Mouse (Mus musculus) heart, embryonic 10.5 days (tissue): ENCODE measurements at regions not wholly inside any gene's neighbourhood (a gene's known extent, or its start where the extent isn't known, plus 50 kb on each side); places are given as distances from the start of the nearest gene placed in this dataset.
"Not testable (repeated sequence)": the region's sequence is repeated elsewhere in the genome, so short reads cannot be mapped to it uniquely, and the experiment has no call there.

Source experiments
- DNase-seq: peaks from one replicate; pipeline ENCODE4 v3.0.0-alpha.2; 2017; ENCODE audit warnings: low spot score
- H3K27ac ChIP-seq: fragments of 300-500 bp; sonication (generic); 2 replicates; pipeline ENCODE4 v1.5.1; 2016; ENCODE audit warnings: mild to moderate bottlenecking
- H3K27me3 ChIP-seq: fragments of 300-500 bp; sonication (generic); 2 replicates; pipeline ENCODE4 v1.6.1; 2016; ENCODE audit warnings: mild to moderate bottlenecking; ENCODE audit not compliant: poor library complexity, insufficient read depth, severe bottlenecking
- H3K36me3 ChIP-seq: fragments of 300-500 bp; sonication (generic); 2 replicates; pipeline ENCODE4 v1.6.1; 2016; ENCODE audit warnings: mild to moderate bottlenecking, moderate library complexity
- H3K4me1 ChIP-seq: fragments of 300-500 bp; sonication (generic); 2 replicates; pipeline ENCODE4 v1.6.1; 2016; ENCODE audit warnings: mild to moderate bottlenecking
- H3K4me3 ChIP-seq: fragments of 300-500 bp; sonication (generic); 2 replicates; pipeline ENCODE4 v1.5.1; 2016; ENCODE audit warnings: mild to moderate bottlenecking, moderate library complexity
- H3K9me3 ChIP-seq: fragments of 300-500 bp; sonication (generic); 2 replicates; pipeline ENCODE4 v1.6.1; 2016; ENCODE audit warnings: mild to moderate bottlenecking, moderate library complexity
- WGBS: fragments of 180-500 bp; shearing (Covaris S2); methylation state at CpG from one replicate; pipeline ENCODE4 v1.1.7; 2016; 5-methylcytosine and 5-hydroxymethylcytosine counted together

- Histone ChIP-seq H3K4me1 (no peaks in the 10 kb centered on the region), H3K27me3 (no peaks in the 10 kb centered on the region), H3K27ac (no peak overlapping the region), H3K36me3 (no peaks in the 10 kb centered on the region), H3K4me3 (no peak overlapping the region), H3K9me3 (no peaks in the 10 kb centered on the region)
- no peak for DNase-seq
- WGBS: 79% methylated on average over 3 of the region's 3 CpGs
These were observed 140.4 kb downstream of the Rdh14 start for GRCm38 (mm10) chr12:10530996-10531395.

- no peaks in the 10 kb centered on the region for H3K9me3 ChIP-seq
- DNase-seq: no peak
- H3K4me1 ChIP-seq: no peaks in the 10 kb centered on the region
- WGBS: 90% methylated on average over 6 of the region's 6 CpGs
- H3K27ac ChIP-seq: no peak overlapping the region
- no peaks in the 10 kb centered on the region for H3K36me3 ChIP-seq
- no peak overlapping the region for H3K4me3 ChIP-seq
- no peaks in the 10 kb centered on the region for H3K27me3 ChIP-seq
These were observed 143.4 kb downstream of the Rdh14 start for GRCm38 (mm10) chr12:10533971-10534370.

GRCm38 (mm10) chr12:10536239-10536638 lies 145.7 kb downstream of the Rdh14 start:
- DNase-seq: no peak
- no peaks in the 10 kb centered on the region for H3K9me3 ChIP-seq
- H3K4me1 ChIP-seq: no peaks in the 10 kb centered on the region
- no peak overlapping the region for H3K27ac ChIP-seq
- H3K36me3 ChIP-seq: no peaks in the 10 kb centered on the region
- H3K4me3 ChIP-seq: no peak overlapping the region
- WGBS: 75% methylated on average over 12 of the region's 12 CpGs
- H3K27me3 ChIP-seq: no peaks in the 10 kb centered on the region

- 4% methylated on average over 4 of the region's 4 CpGs for WGBS
- no peaks in the 10 kb centered on the region for H3K36me3 ChIP-seq
- no peaks in the 10 kb centered on the region for H3K27me3 ChIP-seq
- no peak overlapping the region for H3K4me3 ChIP-seq
- H3K9me3 ChIP-seq: no peaks in the 10 kb centered on the region
- DNase-seq: no peak
- no peaks in the 10 kb centered on the region for H3K4me1 ChIP-seq
- H3K27ac ChIP-seq: no peak overlapping the region
These were observed 146.5 kb downstream of the Rdh14 start for GRCm38 (mm10) chr12:10537069-10537468.

- WGBS: 29% methylated on average over 1 of the region's 1 CpGs
- no peak for DNase-seq
These were observed 159.1 kb downstream of the Rdh14 start for GRCm38 (mm10) chr12:10549481-10550201.

GRCm38 (mm10) chr12:10554701-10555100 lies 164.1 kb downstream of the Rdh14 start:
- H3K36me3 ChIP-seq, DNase-seq, H3K27ac ChIP-seq, H3K9me3 ChIP-seq, H3K4me1 ChIP-seq, H3K4me3 ChIP-seq, H3K27me3 ChIP-seq: not testable (repeated sequence)
- 90% methylated on average over 1 of the region's 1 CpGs for WGBS

More at GRCm38 (mm10) chr12:10549481-10550201, 159.1 kb downstream of the Rdh14 start:
- Histone ChIP-seq H3K4me3 (no peak overlapping the region), H3K27me3 (no peaks in the 10 kb centered on the region), H3K27ac (no peak overlapping the region), H3K36me3 (no peaks in the 10 kb centered on the region), H3K9me3 (no peaks in the 10 kb centered on the region; the same call in 1 of the 2 replicates), H3K4me1 (no peaks in the 10 kb centered on the region)

- Histone ChIP-seq H3K4me3 (no peak overlapping the region), H3K27ac (no peak overlapping the region), H3K4me1 (no peaks in the 10 kb centered on the region), H3K27me3 (no peaks in the 10 kb centered on the region), H3K9me3 (no peaks in the 10 kb centered on the region), H3K36me3 (no peaks in the 10 kb centered on the region)
- no peak for DNase-seq
- WGBS: 59% methylated on average over 1 of the region's 1 CpGs
These were observed 172.4 kb downstream of the Rdh14 start for GRCm38 (mm10) chr12:10562966-10563365.

- H3K27me3 ChIP-seq: no peaks in the 10 kb centered on the region
- H3K4me1 ChIP-seq: no peaks in the 10 kb centered on the region
- H3K36me3 ChIP-seq: no peaks in the 10 kb centered on the region
- H3K4me3 ChIP-seq: no peak overlapping the region
- DNase-seq: no peak
- 83% methylated on average over 2 of the region's 2 CpGs for WGBS
- no peak overlapping the region for H3K27ac ChIP-seq
- H3K9me3 ChIP-seq: no peaks in the 10 kb centered on the region
These were observed 177.3 kb downstream of the Rdh14 start for GRCm38 (mm10) chr12:10567881-10568280.

GRCm38 (mm10) chr12:10571643-10572377 lies 181.2 kb downstream of the Rdh14 start:
- Histone ChIP-seq H3K36me3 (no peaks in the 10 kb centered on the region), H3K9me3 (no peaks in the 10 kb centered on the region), H3K4me3 (no peak overlapping the region), H3K27ac (no peak overlapping the region), H3K27me3 (no peaks in the 10 kb centered on the region), H3K4me1 (no peaks in the 10 kb centered on the region)
- WGBS: 58% methylated on average over 11 of the region's 11 CpGs
- DNase-seq: no peak

GRCm38 (mm10) chr12:10572378-10572650 lies 181.7 kb downstream of the Rdh14 start:
- WGBS: 62% methylated on average over 5 of the region's 5 CpGs
- Histone ChIP-seq H3K27me3 (no peaks in the 10 kb centered on the region), H3K9me3 (no peaks in the 10 kb centered on the region), H3K27ac (no peak overlapping the region), H3K4me3 (no peak overlapping the region), H3K4me1 (no peaks in the 10 kb centered on the region), H3K36me3 (no peaks in the 10 kb centered on the region)
- no peak for DNase-seq

- no peaks in the 10 kb centered on the region for H3K27me3 ChIP-seq
- no peak for DNase-seq
- no peaks in the 10 kb centered on the region for H3K9me3 ChIP-seq
- H3K4me3 ChIP-seq: no peak overlapping the region
- no peak overlapping the region for H3K27ac ChIP-seq
- H3K36me3 ChIP-seq: no peaks in the 10 kb centered on the region
- H3K4me1 ChIP-seq: no peaks in the 10 kb centered on the region
- 79% methylated on average over 9 of the region's 9 CpGs for WGBS
These were observed 182.8 kb downstream of the Rdh14 start for GRCm38 (mm10) chr12:10573381-10573780.

GRCm38 (mm10) chr12:10582840-10583614 lies 192.5 kb downstream of the Rdh14 start:
- no peak for DNase-seq
- WGBS: 70% methylated on average over 4 of the region's 4 CpGs
- no peaks in the 10 kb centered on the region for H3K9me3 ChIP-seq
- H3K27me3 ChIP-seq: no peaks in the 10 kb centered on the region
- H3K27ac ChIP-seq: no peak overlapping the region
- H3K36me3 ChIP-seq: no peaks in the 10 kb centered on the region
- no peak overlapping the region for H3K4me3 ChIP-seq
- no peaks in the 10 kb centered on the region for H3K4me1 ChIP-seq

GRCm38 (mm10) chr12:10584026-10584425 lies 193.5 kb downstream of the Rdh14 start:
- Histone ChIP-seq H3K36me3 (no peaks in the 10 kb centered on the region), H3K27me3 (no peaks in the 10 kb centered on the region), H3K4me3 (no peak overlapping the region), H3K27ac (no peak overlapping the region), H3K4me1 (no peaks in the 10 kb centered on the region), H3K9me3 (no peaks in the 10 kb centered on the region)
- WGBS: 73% methylated on average over 7 of the region's 7 CpGs
- DNase-seq: no peak
